Mouse (Mus musculus) left cerebral cortex, postnatal 14 days (tissue): ENCODE results near the gene Tmem53. TPM values are rescaled to one million over a fixed set of nuclear protein-coding genes. Genes with fewer than 3 reads are reported as not detected.

Source experiments
- DNase-seq, 2 experiments: peaks; one replicate each; pipeline ENCODE4 v3.0.0; 2021 to 2022; ENCODE audit warnings: low spot score in 2 of 2, mixed read lengths in 1 of 2
- intact Hi-C: fragments of 180-260 bp; cut with DNase I; formaldehyde crosslinking; loops from one replicate; pipeline ENCODE4 v1.15.1; 2025
- total RNA-seq, 2 experiments: library from RNA; stranded (reverse); gene quantifications; 2 replicates each; pipeline ENCODE4 v1.2.3; 2021

Tmem53 gene
- total RNA-seq, 2 experiments from 2014 or later: 2.3 to 3.6 TPM

DNA sequence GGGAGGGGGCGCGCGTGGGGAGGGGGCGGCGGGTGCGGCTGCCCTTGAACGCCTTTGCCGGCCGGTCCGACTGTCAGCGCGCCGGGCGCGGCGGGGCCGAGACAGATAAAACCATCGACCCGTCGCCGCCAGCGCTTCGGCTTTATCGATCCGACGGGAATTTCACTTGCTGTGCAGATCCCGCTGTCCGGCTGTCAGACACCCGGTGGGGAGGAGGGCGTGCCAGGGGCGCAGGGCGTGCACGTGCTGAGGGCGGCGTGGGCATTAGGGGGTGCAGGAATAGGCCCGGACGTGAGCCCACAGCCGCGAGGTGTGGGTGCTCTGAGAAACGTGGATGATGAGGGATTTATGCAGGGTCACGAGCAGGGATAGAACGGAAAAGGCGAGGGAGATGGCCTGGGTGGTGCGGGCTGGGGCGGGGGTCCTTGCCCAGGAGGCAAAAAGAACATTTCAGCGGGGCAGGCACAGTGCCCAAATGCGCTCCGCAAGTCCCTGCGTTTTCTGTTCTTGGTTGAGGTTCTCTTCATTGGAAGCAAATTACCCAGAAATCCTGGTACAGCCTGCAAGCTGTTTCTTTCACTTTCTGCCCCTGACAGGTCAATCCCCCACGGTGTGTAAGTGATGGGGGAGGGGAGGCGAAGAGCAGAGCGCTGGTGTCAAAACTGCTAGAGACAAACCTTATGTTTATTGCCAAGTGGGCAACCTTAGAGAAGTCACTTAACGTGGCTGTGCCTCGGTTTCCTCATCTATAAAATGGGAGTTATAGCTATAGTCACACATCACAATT is 52.7 kb downstream of the Tmem53 start:
- DNase-seq: no peak
- intact Hi-C loops: no loop called here

DNA sequence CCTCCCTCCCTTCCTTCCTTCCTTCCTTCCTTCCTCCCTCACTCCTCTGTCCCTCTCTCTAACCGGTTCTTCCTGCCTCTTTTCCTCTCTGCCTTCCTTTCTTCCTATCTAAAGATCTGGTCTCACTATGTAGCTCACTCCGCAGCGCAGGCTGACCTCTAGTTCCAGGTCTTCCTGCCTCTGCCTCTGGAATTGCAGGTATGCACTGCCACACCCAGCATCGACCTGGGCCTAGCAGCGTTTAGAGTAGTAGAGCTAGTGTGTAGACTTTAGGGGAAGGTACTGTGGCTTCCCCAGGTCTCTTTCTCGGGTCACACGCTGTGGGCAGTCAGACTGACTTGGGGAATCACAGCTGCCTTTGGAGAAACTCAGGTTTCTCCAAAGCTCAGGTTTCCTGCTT is 53.7 kb downstream of the Tmem53 start:
- intact Hi-C loops: no loop called here
- no peak for DNase-seq

DNA sequence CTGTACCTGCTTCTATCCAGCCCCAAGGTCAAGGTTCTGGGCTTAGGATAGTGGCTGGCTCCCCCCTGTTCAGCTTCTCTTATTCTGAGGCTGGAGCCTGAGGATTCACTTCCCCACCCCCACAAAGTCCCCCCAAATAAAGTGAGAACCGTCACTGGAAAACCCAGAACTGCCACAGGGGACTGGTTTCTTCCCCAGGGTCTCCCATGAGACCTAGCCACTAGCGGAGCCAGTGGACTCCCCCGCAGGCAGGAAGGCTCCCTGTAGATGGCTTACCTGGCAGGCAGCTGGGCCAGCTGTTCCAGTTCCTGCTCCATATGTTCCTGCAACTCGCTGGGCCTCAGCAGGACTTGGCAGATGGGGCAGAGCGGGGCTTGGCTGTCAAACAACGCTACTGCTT is 55.5 kb downstream of the Tmem53 start:
- no peak for DNase-seq
- intact Hi-C loops: no loop called here

DNA sequence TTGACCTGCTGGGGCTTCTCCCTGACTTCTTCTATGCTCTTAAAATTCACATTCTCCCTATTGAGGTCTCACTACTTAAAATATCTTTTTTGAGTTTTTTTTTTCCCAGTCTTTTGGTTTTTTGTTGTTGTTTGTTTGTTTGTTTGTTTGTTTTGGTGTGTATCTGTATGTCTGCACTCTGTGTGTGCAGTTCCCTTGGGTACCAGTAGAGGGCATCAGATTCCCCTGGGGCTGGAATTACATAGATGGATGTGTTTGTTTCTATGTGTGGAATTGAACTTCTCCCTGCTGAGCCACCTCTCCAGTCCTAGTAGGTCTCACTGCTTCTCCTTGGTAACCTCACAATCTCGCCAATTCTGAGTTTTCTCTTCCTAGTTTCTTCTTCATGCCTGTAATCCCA is 57.7 kb downstream of the Tmem53 start:
- no peak for DNase-seq
- intact Hi-C loops: no loop called here

DNA sequence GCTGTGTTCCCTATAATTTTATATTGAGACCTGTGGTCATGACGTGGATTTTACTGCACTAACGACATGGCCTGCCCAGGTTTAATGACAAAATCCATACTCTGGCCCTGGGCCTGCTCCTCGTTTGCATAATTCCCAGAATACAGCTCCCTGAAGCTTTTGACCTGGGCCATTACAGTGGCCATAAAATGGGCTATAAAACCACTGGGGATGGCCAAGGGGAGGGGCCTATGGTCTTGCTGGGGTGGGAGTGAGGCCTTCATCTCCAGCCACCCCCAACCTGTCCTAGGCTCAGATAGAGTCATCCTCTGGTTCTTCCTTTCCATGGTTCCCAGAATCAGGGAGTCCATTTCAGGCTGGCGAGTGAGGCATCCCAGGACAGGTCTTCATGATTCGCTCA is 60.1 kb downstream of the Tmem53 start:
- DNase-seq: no peak
- intact Hi-C loops: no loop called here

DNA sequence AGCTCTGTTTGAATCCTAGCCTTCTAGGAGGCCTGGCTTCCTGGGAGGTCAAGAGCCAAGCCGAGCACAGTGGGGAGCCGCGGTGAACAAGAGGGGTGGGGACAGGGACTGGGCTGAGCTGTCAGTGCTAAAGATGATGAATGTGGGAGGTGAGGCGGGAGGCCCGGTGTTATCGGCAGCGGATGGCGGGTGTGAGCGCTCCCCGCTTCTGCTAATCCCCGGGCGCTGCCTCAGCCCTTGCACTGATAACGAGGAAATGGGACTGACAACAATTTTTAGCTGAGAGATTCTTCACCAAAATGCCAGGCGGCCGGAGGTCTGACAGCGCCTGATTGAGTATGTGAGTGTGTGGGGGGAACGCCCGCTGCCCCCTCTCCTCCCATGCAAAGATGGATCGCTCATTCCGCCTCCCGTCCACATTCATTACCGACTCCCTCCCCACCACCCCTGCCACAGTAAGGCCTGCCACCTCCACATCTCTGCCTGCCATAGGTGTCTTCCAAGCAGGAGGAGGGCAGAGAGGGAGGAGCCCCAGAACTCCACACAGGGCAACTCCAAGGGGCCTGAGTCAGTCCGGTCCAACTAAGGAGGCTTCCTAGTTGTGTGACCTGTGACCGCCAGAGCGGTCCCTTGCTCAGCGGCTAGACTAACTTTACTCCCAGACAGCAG is 60.8 kb downstream of the Tmem53 start:
- intact Hi-C loops: no loop called here

DNA sequence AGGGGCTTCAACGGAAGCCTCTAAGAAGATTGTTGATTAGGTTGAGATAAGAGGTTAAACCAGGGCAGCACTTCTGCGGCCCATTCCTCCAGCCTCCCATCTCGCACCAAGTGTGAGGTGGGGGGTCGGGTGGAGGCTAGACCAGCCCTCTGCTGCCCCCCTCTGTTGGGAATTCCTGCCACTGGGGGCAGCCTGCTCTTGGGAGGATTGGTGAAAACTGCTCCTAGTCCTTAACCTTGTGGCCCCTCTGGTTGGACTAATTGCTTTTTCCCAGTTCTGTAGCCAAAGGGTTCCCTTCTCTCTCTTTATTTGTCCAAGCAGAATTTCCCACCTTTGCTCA is 61.3 kb downstream of the Tmem53 start:
- intact Hi-C loops: no loop called here
- DNase-seq: no peak

More for the DNA sequence above, 60.8 kb downstream of the Tmem53 start:
- DNase-seq: no peak

DNA sequence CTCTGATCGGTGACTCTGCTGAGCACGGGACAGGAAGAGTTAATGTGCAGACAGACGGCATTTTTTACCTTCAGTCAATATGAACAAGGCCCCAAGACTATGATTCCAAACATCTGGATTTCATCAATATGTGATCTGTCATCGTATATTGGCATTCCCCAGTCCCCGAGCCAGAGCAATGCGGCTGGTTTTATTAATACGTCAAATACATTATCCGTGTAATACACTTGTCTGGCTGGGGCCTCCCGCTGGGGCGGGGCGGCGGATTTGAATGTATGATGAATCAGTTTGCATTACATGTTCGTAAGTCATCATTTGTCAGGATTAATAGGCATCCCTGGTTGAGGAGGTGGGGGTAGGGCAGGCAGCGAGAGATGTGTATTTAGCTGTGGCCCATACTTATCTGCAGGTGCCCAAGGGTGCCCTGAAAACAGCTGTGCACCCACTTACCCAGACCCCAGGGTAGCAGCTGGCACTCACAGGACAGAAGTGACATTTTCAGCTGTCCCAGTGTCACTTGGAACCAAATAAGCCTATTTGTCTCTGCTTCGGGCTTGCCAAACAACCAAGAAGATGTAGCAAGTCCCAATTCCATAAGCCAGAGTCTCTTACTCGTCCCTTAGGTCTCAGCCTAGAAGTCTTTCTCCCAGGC is 63.2 kb downstream of the Tmem53 start:
- DNase-seq: no peak
- intact Hi-C loops: no loop called here

DNA sequence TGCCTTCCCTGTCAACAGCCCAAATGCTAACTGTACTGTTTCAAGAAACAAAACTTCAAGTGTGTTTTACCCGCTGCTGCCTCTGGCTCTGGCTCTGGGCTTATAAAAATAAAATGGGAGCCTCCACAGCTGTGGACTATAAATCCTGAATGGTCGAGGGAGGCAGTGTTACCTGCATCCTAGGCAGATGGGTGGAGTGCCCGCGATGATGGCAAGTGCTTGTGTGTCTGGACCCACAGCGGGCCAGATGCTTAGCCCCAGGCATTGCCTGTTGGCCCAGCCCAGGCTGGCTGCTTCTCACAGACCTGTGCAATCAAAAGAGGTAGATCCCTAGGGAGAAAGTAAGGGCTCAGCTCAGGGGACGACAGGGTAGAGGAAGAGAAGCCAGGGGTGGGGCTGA is 65.0 kb downstream of the Tmem53 start:
- no peak for DNase-seq
- intact Hi-C loops: no loop called here

DNA sequence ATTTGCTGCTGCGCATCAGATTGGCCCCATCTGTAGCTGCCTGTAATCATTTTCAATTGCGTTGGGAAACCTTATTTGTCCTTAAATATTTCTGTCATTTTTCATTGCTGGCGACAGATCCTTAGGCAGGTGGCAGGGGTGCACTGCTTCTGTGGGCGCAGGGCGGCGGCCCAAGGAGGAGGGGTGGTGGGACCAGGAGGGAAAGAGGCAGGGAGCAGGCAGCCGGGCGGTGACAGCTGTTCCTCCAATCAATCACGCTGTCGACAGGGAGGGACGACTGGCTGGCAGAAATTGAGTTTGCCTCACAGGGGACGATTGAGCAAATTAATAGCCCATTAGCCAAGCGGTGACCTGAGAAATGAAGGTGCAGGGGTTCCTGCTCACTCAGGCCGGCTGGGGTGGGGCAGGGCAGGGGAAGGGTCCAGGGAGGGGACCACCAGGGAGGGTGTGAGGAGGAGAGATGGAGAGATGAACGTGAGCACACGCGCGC is 66.0 kb downstream of the Tmem53 start:
- intact Hi-C loops: no loop called here
- no peak for DNase-seq

Other genes with a start within 250 kb of the Tmem53 start
- gene Eif2b3, start 232.5 kb upstream of the Tmem53 start, total RNA-seq: 10 to 100 TPM; 18.9 to 20.5 TPM
- 1 to 10 TPM; 1.3 to 2.4 TPM for gene Ptch2, start 155.9 kb upstream of the Tmem53 start, total RNA-seq
- gene Btbd19, start 126.2 kb upstream of the Tmem53 start, total RNA-seq: 10 to 100 TPM; 11.8 to 12.4 TPM
- not detected for gene Tctex1d4, start 125.2 kb upstream of the Tmem53 start, total RNA-seq
- 10 to 100 TPM; 15.6 to 16.2 TPM for gene Plk3, start 118.0 kb upstream of the Tmem53 start, total RNA-seq
- gene Rps8, start 95.7 kb upstream of the Tmem53 start, total RNA-seq: 100 to 1,000 TPM; 448 to 449 TPM
- under 1 TPM; 0.46 to 0.61 TPM for gene Kif2c, start 69.3 kb upstream of the Tmem53 start, total RNA-seq
- gene Armh1, start 174 bp downstream of the Tmem53 start, total RNA-seq: under 1 TPM; 0.24 to 0.59 TPM
- 100 to 1,000 TPM; 138 to 151 TPM for gene Rnf220, start 245.1 kb downstream of the Tmem53 start, total RNA-seq